Mouse (Mus musculus) spleen, postnatal 36 days (tissue): ENCODE results near the gene Tmem8b.

Experiments used
- DNase-seq, 2 experiments: peaks; one replicate each; pipeline ENCODE4 v3.0.0; 2022; ENCODE audit warnings: low spot score in 2 of 2, mixed read lengths in 1 of 2

Gene Tmem8b

GRCm38 (mm10) chr4:43668782-43669427 is at the start of gene Tmem8b, which contains the start of gene Fam221b:
Tmem8b (plus strand) TSS chr4:43668971.
Fam221b (minus strand) TSS chr4:43669145.
- DNase-seq, result peak; percentile 87 to 88

- DNase-seq, result no peak
Observed at GRCm38 (mm10) chr4:43620146-43620778, 48.5 kb upstream of the Tmem8b start.

- no peak for DNase-seq
Observed at GRCm38 (mm10) chr4:43629106-43629817, 39.5 kb upstream of the Tmem8b start.

GRCm38 (mm10) chr4:43630030-43630581 is 38.7 kb upstream of the Tmem8b start:
- peak; percentile 55 to 67 for DNase-seq

- DNase-seq, result no peak
Observed at GRCm38 (mm10) chr4:43630671-43631045, 38.1 kb upstream of the Tmem8b start.

DNA sequence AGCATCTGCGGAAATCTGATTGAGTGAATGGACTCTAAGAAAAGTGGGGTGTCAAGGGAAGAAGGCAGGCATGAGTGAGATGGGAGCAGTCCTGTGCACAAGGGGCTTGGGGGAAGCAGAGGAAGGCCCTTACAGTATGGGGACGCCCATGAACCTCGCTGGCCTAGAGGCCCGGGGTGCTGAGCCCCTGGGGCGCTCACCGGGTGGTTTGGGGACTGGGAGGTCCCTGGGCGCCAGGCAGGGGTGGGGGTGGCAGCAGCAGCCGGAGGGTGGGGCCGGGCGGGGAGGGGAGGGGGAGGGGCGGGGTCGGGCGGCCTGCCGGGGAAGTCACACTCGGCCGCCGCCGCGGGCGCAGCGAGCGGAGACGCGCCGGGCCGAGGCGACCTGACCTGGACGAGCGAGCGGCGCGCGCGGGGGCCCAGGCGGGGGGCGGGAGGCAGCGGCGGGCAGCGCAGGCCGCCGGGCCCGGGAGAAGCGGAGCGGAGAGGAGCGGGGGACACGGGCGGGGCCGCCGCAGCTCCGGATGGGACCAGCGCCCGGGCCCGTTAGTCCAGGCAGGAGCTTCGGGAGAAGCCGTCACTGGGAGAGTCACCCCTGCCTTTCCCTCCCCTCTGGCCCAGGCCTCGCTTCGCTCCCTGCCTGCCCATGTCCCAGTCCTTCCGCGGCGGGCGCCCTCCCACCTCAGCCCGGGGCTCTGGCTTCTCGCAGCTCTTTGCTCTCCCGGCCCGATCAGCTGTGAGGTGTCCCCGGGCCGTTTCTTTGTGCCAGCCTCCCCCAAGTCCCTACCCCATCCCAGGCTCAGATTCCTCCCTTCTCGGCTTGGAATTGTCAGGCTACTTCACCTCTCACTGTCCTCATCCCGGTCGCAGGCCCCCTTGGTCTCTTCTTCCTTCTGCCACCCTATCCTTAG is 37.5 kb upstream of the Tmem8b start, which contains the start of gene Npr2:
Npr2 (plus strand) TSS at position 890 of the 910 bp plus-strand sequence.
- no peak for DNase-seq

DNA sequence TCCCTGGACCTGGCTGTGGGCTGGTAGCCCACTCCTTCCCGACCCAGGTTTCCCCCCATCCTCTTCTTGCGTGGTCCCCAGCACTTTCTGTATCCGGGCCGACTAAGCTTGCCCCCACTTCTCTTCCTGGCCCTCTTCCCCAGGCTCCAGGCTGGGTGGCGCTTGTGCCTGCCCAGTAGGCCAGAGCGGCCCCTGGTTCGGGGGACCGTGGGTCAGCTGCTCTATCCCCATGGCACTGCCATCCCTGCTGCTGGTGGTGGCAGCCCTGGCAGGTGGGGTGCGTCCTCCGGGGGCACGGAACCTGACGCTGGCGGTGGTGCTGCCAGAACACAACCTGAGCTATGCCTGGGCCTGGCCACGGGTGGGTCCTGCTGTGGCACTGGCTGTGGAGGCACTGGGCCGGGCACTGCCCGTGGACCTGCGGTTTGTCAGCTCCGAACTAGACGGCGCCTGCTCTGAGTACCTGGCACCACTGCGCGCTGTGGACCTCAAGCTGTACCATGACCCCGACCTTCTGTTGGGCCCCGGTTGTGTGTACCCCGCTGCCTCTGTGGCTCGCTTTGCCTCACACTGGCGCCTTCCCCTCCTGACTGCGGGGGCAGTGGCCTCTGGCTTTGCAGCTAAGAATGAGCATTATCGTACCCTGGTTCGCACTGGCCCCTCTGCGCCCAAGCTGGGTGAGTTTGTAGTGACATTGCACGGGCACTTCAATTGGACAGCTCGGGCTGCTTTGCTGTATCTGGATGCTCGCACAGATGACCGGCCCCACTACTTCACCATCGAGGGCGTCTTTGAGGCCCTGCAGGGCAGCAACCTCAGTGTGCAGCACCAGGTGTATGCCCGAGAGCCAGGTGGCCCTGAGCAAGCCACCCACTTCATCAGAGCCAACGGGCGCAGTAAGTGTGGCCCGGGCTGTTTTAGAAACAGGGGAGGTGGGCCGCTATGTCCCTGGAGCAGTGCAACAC is 36.5 kb upstream of the Tmem8b start:
- no peak for DNase-seq

DNA sequence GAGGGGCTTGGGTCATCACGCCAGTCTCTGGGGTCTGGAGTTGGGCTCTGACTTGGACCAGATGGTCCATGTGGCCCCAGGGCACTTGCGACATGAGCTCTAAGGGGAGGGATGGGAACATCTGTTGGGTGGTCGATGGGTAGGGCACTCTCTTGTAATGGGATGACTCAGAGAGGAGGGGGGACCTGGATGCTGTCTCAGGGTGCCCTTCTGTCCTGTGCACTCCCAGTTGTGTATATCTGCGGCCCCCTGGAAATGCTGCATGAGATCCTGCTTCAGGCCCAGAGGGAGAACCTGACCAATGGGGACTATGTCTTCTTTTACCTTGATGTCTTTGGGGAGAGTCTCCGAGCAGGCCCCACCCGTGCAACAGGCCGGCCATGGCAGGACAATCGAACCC is 35.5 kb upstream of the Tmem8b start:
- DNase-seq, result no peak

- no peak for DNase-seq
Observed at GRCm38 (mm10) chr4:43633736-43634135, 35.0 kb upstream of the Tmem8b start.

DNA sequence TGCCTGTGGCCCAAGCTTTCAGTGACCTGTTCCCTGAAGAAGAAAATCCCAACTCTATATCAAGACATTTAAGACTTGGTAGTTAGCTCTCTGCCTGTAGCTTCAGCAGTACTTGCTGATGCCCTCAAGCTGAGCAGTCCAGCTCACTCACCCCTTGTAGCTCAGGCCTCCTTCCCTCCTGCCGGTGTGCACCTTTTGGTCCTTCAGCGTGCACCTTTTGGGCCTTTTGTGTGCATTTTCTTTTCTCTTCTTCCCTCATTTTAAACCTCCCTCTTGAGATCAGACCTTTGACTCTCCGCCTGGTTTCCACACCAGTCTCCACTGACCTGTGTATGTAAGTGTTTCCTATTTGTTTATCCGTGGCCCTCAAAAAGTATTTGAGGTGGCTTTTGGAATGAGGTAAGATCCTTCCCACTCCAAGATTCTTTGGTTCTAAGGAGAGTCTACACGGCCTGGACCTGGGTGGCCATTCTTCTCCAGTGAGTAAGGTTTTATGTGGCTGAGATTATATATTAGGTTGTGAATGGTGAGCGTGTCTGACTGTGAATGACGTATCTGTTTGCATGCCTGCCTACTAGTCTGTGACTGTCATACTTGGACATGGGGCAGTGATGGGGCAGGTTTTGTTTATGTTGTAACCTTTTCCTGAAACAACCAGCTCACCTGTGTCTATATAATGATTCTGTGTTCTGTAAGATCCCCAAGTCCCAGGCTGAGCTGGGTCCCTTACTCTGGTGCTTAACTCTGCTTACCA is 34.0 kb upstream of the Tmem8b start:
- no peak for DNase-seq

GRCm38 (mm10) chr4:43636751-43637150 is 32.0 kb upstream of the Tmem8b start:
- no peak for DNase-seq

- no peak for DNase-seq
Observed at GRCm38 (mm10) chr4:43640076-43640475, 28.7 kb upstream of the Tmem8b start.

DNA sequence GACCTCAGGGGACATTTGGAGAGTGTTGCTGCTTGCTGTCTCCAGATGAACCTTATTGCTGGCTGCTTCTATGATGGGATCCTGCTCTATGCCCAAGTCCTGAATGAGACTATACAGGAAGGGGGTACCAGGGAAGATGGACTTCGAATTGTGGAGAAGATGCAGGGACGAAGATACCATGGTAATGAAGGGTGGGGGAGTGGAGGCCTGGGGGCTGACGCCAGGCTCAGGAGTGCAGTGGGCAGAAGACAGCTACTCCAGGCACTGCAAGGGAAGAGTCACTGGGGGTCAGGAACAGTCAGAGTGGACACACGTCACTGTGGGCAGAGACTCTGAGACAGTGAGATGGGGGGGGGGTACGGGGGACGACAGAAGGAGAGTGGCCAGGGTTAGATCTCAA is 28.3 kb upstream of the Tmem8b start:
- DNase-seq, result no peak

GRCm38 (mm10) chr4:43649783-43650182 is 19.0 kb upstream of the Tmem8b start:
- DNase-seq, result no peak

DNA sequence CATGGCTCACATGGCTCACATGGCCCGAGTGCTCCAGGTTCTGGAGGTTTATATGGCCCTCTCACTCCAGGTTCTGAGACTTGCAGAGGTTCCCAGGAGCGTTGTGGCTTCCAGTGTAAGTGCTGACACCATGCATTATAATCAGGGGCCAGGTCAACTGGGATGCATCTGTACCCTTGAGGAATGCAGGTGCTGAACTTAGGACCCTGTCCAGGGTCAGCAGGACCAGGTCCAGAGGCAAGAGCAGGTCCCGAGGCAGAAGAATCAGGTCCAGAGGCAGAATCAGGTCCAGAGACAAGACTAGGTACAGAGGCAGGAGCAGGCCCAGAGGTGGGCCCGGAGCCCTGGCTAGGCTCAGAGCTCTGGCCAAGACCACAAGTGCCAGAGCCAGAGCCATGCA is 16.0 kb upstream of the Tmem8b start:
- no peak for DNase-seq

DNA sequence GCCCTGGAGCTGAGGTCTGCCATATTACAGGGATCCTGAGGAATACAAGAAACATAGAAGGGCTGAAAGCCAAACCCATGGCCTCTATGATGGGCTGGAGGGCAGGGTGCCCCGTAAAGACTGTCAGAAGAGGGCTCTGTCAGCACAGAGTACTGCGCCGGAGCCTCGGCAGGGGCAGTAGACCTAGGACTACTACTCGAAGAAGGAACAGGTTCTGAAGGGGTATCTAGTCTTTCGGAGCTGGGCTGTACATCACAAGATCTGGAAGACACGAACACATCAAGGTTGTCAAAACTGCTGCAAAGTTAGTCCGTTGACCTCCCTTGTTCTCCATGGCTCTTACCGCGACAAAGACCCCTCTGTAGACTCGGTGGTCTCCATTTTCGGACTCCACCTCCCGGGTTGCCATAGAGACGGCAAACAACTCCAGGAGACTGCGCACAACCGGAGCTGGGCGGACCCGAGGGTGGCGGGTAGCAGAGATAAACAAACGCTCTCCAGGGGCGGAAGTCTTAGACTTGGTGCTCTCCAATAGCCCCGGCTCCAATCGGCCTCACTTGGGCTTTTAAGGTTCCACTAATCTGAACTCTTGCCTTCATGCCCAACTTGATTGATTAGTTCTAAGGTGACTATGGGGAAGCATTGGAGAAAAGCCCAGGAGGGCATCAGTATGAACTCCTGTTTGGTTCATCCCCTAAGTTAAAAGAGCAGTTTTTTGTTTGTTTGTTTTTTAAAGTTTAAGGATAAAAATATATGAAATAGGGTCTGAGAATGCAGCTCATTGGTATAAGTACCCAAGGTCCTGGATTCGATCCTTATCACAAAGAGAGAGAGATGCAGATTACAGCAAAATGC is 15.4 kb upstream of the Tmem8b start, which contains the start of gene Spag8:
Spag8 (minus strand) TSS at position 434 of the 855 bp plus-strand sequence.
- peak; percentile 27 to 32 for DNase-seq

DNA sequence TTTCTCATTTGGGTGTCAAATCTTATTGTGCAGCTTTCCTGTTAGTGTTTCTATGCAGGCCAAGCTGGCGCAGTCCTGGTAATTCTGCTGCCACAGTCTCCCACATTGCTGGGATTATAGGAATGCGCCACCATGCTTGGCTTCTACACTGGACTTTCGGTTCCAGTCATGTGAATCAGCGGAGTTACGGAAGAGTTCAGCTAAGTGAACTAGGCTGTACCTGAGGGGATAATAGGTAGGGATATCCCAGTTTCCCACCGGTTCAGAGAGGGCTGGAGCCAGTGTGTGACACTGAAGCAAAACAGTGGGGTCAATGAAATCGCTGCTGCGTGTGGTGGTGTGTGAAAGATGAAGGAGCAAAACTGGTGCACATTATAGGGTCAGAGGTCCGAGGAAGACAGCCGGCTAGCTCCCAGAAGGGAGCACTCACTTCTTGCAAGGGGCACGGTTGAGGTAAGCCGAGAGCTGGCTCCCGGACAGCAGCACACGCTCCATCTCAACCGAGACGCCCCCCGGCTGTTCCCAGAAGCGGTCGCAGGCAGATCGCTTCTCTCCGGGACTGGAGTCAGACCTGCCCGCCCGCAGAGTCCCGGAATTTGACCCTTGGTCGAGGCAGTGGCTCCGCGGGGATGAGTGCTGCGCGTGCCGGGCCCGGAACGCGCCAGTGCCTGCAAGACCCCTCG is 13.0 kb upstream of the Tmem8b start:
- no peak for DNase-seq
